Mouse (Mus musculus) embryonic facial prominence, embryonic 14.5 days (tissue): ENCODE measurements around the gene Patz1. TPM values are rescaled to one million over a fixed set of nuclear protein-coding genes. Genes with fewer than 3 reads are reported as not detected.

Source experiments
- ATAC-seq: fragments of 200-750 bp; cut with Nextera tagmentation; 2 replicates; pipeline ENCODE4 v1.8.0; 2017; ENCODE audit warnings: low read depth, moderate number of reproducible peaks, moderate TSS enrichment
- DNase-seq: peaks from one replicate; pipeline ENCODE4 v3.0.0-alpha.2; 2015; ENCODE audit warnings: low spot score
- H3K27ac ChIP-seq: fragments of 300-500 bp; sonication (generic); replicated peaks from 2 replicates; pipeline ENCODE4 v1.5.1; 2014; ENCODE audit warnings: low read depth, mild to moderate bottlenecking, low read length, moderate library complexity
- H3K27me3 ChIP-seq: fragments of 300-500 bp; sonication (generic); replicated peaks from 2 replicates; pipeline ENCODE4 v1.6.1; 2014; ENCODE audit warnings: low read length; ENCODE audit not compliant: control insufficient read depth, insufficient read depth
- H3K36me3 ChIP-seq: fragments of 300-500 bp; sonication (generic); 2 replicates; pipeline ENCODE4 v1.6.1; 2014; ENCODE audit warnings: low read length, mixed read lengths; ENCODE audit not compliant: control insufficient read depth, insufficient read depth
- H3K4me1 ChIP-seq: fragments of 300-500 bp; sonication (generic); 2 replicates; pipeline ENCODE4 v1.6.1; 2014; ENCODE audit warnings: antibody characterized with exemption, low read length; ENCODE audit not compliant: control insufficient read depth, insufficient read depth
- H3K4me2 ChIP-seq: fragments of 300-500 bp; sonication (generic); 2 replicates; pipeline ENCODE4 v1.6.1; 2014; ENCODE audit warnings: low read depth, mild to moderate bottlenecking, low read length, moderate library complexity, mixed read lengths
- H3K4me3 ChIP-seq: fragments of 300-500 bp; sonication (generic); 2 replicates; pipeline ENCODE4 v1.5.1; 2014; ENCODE audit warnings: low read depth, mild to moderate bottlenecking, low read length
- H3K9ac ChIP-seq: fragments of 300-500 bp; sonication (generic); 2 replicates; pipeline ENCODE4 v1.6.1; 2014; ENCODE audit warnings: low read depth, mild to moderate bottlenecking, low read length, moderate library complexity, mixed read lengths
- H3K9me3 ChIP-seq: fragments of 300-500 bp; sonication (generic); 2 replicates; pipeline ENCODE4 v1.6.1; 2016; ENCODE audit warnings: low read length; ENCODE audit not compliant: control insufficient read depth
- WGBS: fragments of 180-500 bp; shearing (Covaris S2); extraction: QIAGEN DNeasy Blood & Tissue Kit; methylation state at CpG from one replicate; pipeline ENCODE4 v1.1.7; 2014; 5-methylcytosine and 5-hydroxymethylcytosine counted together
- polyA plus RNA-seq: library from polyadenylated mRNA; unstranded; fragments of >200 nt; fragmentation: Nextera tagmentation; extraction: Ambion mirVana; gene quantifications from 2 replicates; pipeline ENCODE4 v1.2.1, GENCODE M21; 2014

Patz1 gene
- polyA plus RNA-seq, 1 experiment from 2014 or later = 35.3 TPM

DNA sequence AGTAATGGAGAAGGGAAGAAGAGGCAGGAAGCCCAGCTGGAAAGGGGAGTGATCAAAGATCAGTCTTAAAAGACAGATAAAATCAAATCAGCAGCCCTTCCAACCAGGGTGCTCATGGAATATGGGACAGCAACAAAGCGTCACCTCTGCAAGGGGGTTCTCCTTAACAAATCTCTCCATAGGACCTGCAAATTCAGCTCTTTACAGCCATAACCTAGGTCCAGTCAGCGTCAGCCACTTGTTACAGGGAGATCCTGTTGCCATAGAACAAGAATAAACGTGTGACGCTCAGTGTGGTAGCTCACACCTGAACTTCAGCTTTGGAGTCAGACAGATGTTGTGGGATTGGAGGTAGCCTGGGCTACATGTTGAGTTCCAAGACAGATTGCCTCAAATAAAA is 19.4 kb upstream of the Patz1 start:
- Histone ChIP-seq H3K4me3 (no peak overlapping the region), H3K4me2 (no peak overlapping the region), H3K27ac (no peak overlapping the region), H3K4me1 (peaks cover 10% of the 10 kb centered on the region), H3K9me3 (no peaks in the 10 kb centered on the region), H3K27me3 (no peaks in the 10 kb centered on the region), H3K9ac (no peak overlapping the region), H3K36me3 (peaks cover 6% of the 10 kb centered on the region; the same call in 1 of the 2 replicates)
- WGBS = 34% methylated on average over 4 of the region's 4 CpGs
- DNase-seq = no peak
- ATAC-seq = no peak

DNA sequence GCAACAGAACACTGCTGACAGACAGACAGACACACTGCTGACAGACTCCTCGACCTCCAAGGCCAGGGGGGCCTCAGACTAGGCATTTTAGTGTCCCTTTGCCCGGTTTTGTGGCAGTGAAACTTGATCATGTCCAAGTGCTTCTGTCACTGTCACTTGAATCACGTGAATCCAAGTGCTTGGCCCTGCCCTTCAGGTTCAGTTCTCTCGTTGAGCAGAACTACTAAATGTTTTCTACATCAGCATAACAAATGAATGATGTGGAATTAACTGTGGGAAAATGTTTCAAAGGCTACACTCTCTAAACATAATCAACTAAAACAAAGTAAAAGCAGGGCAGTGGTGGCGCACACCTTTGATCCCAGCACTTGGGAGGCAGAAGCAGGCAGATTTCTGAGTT is 10.3 kb upstream of the Patz1 start:
- WGBS = 54% methylated on average over 5 of the region's 5 CpGs
- H3K9ac ChIP-seq = no peak overlapping the region
- H3K4me2 ChIP-seq = no peak overlapping the region
- H3K4me3 ChIP-seq = no peak overlapping the region
- DNase-seq (no peak), ATAC-seq (no peak)
- H3K4me1 ChIP-seq = no peaks in the 10 kb centered on the region
- no peaks in the 10 kb centered on the region for H3K27me3 ChIP-seq
- H3K9me3 ChIP-seq = 0 out of 2 replicates have a peak, but pooled peaks cover 8% of the 10 kb centered on the region
- H3K27ac ChIP-seq = no peak overlapping the region
- H3K36me3 ChIP-seq = no peaks in the 10 kb centered on the region

DNA sequence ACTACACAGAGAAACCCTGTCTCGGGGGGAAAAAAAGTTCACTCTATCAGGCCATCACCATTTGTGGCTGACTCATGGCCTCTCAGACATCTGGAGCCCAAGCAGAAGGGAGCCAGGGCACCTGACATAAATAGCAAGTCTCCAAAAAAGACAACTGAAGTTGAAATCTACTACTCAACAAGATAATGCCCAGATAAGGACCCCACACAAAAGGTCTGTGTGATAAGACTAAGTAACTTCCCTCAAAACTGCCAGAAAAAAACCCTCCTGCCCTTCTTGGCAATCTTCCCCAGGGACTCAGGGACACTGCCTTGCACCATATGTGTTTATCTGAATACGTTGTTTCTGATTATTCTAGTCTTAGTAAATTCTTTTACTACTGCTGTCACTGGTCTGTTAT is 8.9 kb upstream of the Patz1 start:
- WGBS = 75% methylated on average over 2 of the region's 2 CpGs
- no peak overlapping the region for H3K4me2 ChIP-seq
- DNase-seq (no peak), ATAC-seq (no peak)
- no peaks in the 10 kb centered on the region for H3K36me3 ChIP-seq
- H3K27ac ChIP-seq = no peak overlapping the region
- no peak overlapping the region for H3K4me3 ChIP-seq
- no peaks in the 10 kb centered on the region for H3K27me3 ChIP-seq
- H3K4me1 ChIP-seq = no peaks in the 10 kb centered on the region
- H3K9me3 ChIP-seq = 0 out of 2 replicates have a peak, but pooled peaks cover 8% of the 10 kb centered on the region
- H3K9ac ChIP-seq = no peak overlapping the region

DNA sequence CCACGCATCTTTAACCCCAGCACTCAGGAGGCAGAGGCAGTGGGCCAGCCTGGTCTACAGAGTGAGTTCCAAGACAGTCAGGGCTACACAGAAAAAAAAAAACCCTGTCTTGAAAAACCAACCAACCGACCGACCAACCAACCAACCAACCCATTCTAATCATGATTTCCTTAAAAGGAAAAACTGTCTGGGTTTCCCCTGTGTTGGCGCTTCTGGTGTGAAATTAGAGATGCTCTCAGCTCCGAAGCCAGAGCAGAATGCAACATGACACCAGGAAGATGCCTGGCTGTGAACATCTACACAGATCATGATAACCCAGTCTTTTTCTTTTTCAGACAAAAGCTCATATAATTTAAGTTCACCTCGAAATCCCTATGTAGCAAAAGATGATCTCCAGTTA is 5.8 kb upstream of the Patz1 start:
- WGBS = 75% methylated on average over 6 of the region's 6 CpGs
- H3K9me3 ChIP-seq = 0 out of 2 replicates have a peak, but pooled peaks cover 8% of the 10 kb centered on the region
- H3K9ac ChIP-seq = no peak overlapping the region
- no peak overlapping the region for H3K4me2 ChIP-seq
- DNase-seq = no peak
- H3K4me3 ChIP-seq = no peak overlapping the region
- H3K4me1 ChIP-seq = no peaks in the 10 kb centered on the region
- ATAC-seq = no peak
- H3K27ac ChIP-seq = no peak overlapping the region
- H3K27me3 ChIP-seq = no peaks in the 10 kb centered on the region
- H3K36me3 ChIP-seq = no peaks in the 10 kb centered on the region

DNA sequence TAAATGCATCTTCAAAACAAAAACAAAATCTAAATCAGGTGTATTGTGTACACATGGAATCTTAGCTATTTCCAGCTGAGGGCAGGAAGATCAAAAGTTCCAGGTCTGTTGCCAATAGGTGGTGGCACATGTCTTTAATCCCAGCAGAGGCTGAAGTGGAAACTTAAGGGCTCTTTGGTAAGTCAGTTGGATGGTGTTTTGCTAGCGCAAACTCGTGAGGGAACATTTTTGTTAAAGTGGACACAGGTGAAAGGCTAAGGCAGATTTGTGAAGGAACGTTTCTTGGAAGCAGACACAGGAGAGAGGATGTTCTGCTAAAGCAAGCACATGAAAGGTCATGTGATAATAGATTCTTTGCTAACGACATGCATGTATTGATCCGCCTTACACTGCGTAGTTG is 5.0 kb upstream of the Patz1 start:
- Histone ChIP-seq H3K4me2 (no peak overlapping the region), H3K9ac (no peak overlapping the region), H3K36me3 (no peaks in the 10 kb centered on the region), H3K9me3 (0 out of 2 replicates have a peak, but pooled peaks cover 8% of the 10 kb centered on the region), H3K27ac (no peak overlapping the region), H3K4me3 (no peak overlapping the region), H3K4me1 (no peaks in the 10 kb centered on the region), H3K27me3 (no peaks in the 10 kb centered on the region)
- ATAC-seq (no peak), DNase-seq (no peak)
- 87% methylated on average over 6 of the region's 6 CpGs for WGBS

DNA sequence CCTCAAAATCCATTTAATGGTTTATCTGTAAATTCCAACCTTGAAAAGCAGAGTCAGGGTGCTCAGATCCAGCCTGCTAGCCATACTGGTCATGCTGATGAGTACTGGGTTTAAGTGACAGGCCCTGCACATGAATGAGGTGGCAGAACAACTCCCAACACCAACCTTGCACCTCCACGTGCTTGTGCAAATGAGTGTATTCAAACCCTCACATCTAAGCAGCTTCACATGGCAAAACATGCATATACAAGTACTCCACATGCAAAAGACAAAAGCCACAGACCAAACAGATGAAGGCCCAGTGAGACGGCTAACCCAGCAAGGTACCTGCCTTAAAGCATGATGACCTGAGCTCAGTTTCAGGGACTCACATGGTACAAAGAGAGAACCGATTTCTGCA is 2.7 kb upstream of the Patz1 start:
- no peak for ATAC-seq
- Histone ChIP-seq H3K27me3 (no peaks in the 10 kb centered on the region), H3K4me3 (no peak overlapping the region), H3K4me1 (no peaks in the 10 kb centered on the region), H3K9ac (no peak overlapping the region), H3K9me3 (0 out of 2 replicates have a peak, but pooled peaks cover 8% of the 10 kb centered on the region), H3K27ac (no peak overlapping the region), H3K36me3 (no peaks in the 10 kb centered on the region), H3K4me2 (no peak overlapping the region)
- 76% methylated on average over 3 of the region's 3 CpGs for WGBS
- DNase-seq = no peak

DNA sequence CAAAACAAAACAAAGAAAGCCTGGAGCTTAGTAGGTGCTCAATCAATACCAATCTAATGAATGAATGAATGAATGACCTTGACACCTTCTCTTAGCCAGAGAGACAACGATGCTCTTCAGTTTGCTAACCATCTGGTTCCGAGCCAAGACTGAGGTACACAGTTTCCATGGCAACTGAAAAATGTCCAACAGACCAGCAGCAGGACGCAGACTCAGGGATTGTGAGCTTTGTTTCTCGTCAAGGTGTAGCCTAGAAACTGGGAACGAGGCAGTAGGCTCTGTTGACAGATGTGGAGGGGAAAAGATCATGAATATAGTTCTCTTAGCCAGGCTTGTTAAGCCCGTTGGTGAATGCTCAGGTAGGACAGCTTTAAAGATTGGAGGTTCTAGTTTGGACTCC is 1.5 kb upstream of the Patz1 start:
- H3K4me2 ChIP-seq = no peak overlapping the region
- no peaks in the 10 kb centered on the region for H3K27me3 ChIP-seq
- H3K27ac ChIP-seq = no peak overlapping the region
- H3K9ac ChIP-seq = no peak overlapping the region
- ATAC-seq (no peak), DNase-seq (no peak)
- no peak overlapping the region for H3K4me3 ChIP-seq
- H3K9me3 ChIP-seq = no peaks in the 10 kb centered on the region
- no peaks in the 10 kb centered on the region; the same call in 1 of the 2 replicates for H3K4me1 ChIP-seq
- H3K36me3 ChIP-seq = 0 out of 2 replicates have a peak, but pooled peaks cover 3% of the 10 kb centered on the region
- 41% methylated on average over 6 of the region's 6 CpGs for WGBS

DNA sequence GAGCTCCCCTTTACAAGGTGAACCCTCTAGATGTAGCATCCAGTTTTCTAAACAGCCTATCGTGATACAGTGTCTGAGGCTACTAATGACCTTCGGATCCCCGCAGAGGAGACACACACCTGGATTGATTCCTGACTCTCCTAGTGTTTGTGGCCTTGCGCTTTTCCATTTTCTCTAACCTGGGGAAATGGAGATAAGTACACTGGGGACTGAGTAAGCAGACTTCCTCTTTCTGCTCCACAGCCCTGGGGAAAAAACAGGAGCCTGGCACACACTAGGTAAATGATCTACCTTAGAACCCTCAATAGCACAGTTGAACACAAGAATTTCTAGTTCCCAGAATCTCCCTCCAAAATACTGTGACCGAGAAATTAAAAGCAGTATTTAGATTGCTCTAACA is 753 bp upstream of the Patz1 start:
- Histone ChIP-seq H3K27me3 (no peaks in the 10 kb centered on the region), H3K4me3 (peak overlapping the region; percentile 88), H3K4me1 (peaks cover 4% of the 10 kb centered on the region), H3K9me3 (no peaks in the 10 kb centered on the region), H3K27ac (peak overlapping the region; percentile 100), H3K36me3 (0 out of 2 replicates have a peak, but pooled peaks cover 3% of the 10 kb centered on the region), H3K4me2 (peak overlapping the region; percentile 100), H3K9ac (peak overlapping the region; percentile 97; the same call in 1 of the 2 replicates)
- DNase-seq (no peak), ATAC-seq (no peak)
- 67% methylated on average over 5 of the region's 5 CpGs for WGBS

DNA sequence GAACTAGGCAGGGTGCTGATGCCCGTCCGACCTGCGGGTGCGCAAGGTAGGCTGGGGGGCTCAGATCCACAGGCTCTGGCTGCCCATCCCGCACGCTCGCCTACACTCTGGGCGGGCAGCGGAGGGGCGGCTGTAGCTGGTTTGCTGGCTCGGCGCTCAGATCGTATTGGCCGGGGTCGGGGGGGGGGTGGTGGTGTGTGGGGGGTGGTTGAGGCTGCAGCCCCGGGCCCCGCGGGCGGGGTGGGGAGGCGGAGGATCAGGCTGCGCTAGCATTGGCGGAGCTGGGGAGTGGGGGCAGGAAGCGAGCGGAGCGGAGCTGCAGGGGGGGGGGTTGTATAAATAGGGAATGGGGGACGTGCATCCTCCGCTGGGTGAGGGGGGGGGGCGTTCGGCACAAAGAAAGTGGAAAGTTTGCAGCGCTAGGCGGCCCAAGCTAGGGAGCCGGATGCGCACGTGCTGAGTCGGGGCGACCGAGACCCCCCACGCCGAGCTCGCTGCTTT is 678 bp downstream of the Patz1 start:
- peak overlapping the region; percentile 100 for H3K4me2 ChIP-seq
- peaks cover 16% of the 10 kb centered on the region for H3K36me3 ChIP-seq
- peak overlapping the region; percentile 97 for H3K9ac ChIP-seq
- peak overlapping the region; percentile 88 for H3K4me3 ChIP-seq
- H3K9me3 ChIP-seq = no peaks in the 10 kb centered on the region
- ATAC-seq (peak; percentile 82), DNase-seq (peak; percentile 97)
- peak overlapping the region; percentile 100 for H3K27ac ChIP-seq
- H3K27me3 ChIP-seq = no peaks in the 10 kb centered on the region
- 2% methylated on average over 18 of the region's 40 CpGs for WGBS
- H3K4me1 ChIP-seq = peaks cover 18% of the 10 kb centered on the region
